Mouse (Mus musculus) c-Kit-negative CD71-positive TER-119-positive erythroid progenitor cells, embryonic 14.5 days (primary cell): Measurements from ENCODE around the gene Sgsm2.
"Not testable (repeated sequence)": the region's sequence is repeated elsewhere in the genome, so short reads cannot be mapped to it uniquely, and the experiment has no call there.

ENCODE experiments used
- DNase-seq: peaks from one replicate; pipeline ENCODE4 v3.0.0-alpha.2; 2013; ENCODE audit warnings: low read depth, low spot score

Sgsm2 gene

GRCm38 (mm10) chr11:74828965-74829550 lies 67.8 kb downstream of the Sgsm2 start:
- no peak for DNase-seq

- no peak for DNase-seq
These were observed 68.4 kb downstream of the Sgsm2 start for GRCm38 (mm10) chr11:74828404-74828931.

GRCm38 (mm10) chr11:74827791-74828403 lies 69.0 kb downstream of the Sgsm2 start:
- no peak for DNase-seq

- no peak for DNase-seq
These were observed 70.2 kb downstream of the Sgsm2 start for GRCm38 (mm10) chr11:74826702-74827101.

GRCm38 (mm10) chr11:74826151-74826550 lies 70.7 kb downstream of the Sgsm2 start:
- DNase-seq: no peak

GRCm38 (mm10) chr11:74822746-74823440 lies 74.0 kb downstream of the Sgsm2 start:
- no peak for DNase-seq

GRCm38 (mm10) chr11:74821463-74821862 lies 75.4 kb downstream of the Sgsm2 start:
- DNase-seq: no peak

- DNase-seq: no peak
These were observed 75.9 kb downstream of the Sgsm2 start for GRCm38 (mm10) chr11:74820921-74821320.

- DNase-seq: no peak
These were observed 81.1 kb downstream of the Sgsm2 start for GRCm38 (mm10) chr11:74815795-74816194.

GRCm38 (mm10) chr11:74811538-74811937 lies 85.3 kb downstream of the Sgsm2 start:
- no peak for DNase-seq

- not testable (repeated sequence) for DNase-seq
These were observed 85.8 kb downstream of the Sgsm2 start for GRCm38 (mm10) chr11:74811027-74811426.

GRCm38 (mm10) chr11:74810134-74810533 lies 86.7 kb downstream of the Sgsm2 start:
- no peak for DNase-seq

GRCm38 (mm10) chr11:74808251-74808853 lies 88.5 kb downstream of the Sgsm2 start:
- no peak for DNase-seq

- no peak for DNase-seq
These were observed 89.5 kb downstream of the Sgsm2 start for GRCm38 (mm10) chr11:74807246-74807882.

- DNase-seq: no peak
These were observed 92.7 kb downstream of the Sgsm2 start for GRCm38 (mm10) chr11:74804081-74804627.

GRCm38 (mm10) chr11:74800658-74801057 lies 96.2 kb downstream of the Sgsm2 start:
- no peak for DNase-seq
